Mouse (Mus musculus) midbrain, embryonic 16.5 days (tissue): ENCODE measurements around the gene Ifngr2. TPM values are rescaled to one million over a fixed set of nuclear protein-coding genes. Genes with fewer than 3 reads are reported as not detected.

Source experiments
- ATAC-seq: fragments of 200-750 bp; cut with Nextera tagmentation; 2 replicates; pipeline ENCODE4 v1.8.0; 2017; ENCODE audit warnings: moderate TSS enrichment
- H3K27ac ChIP-seq: fragments of 300-500 bp; sonication (generic); 2 replicates; pipeline ENCODE4 v1.5.1; 2014; ENCODE audit warnings: mild to moderate bottlenecking, low read length, mixed read lengths
- H3K27me3 ChIP-seq: fragments of 300-500 bp; sonication (generic); 2 replicates; pipeline ENCODE4 v1.6.1; 2014; ENCODE audit warnings: low read depth, low read length, mixed read lengths; ENCODE audit not compliant: control insufficient read depth, insufficient read depth
- H3K36me3 ChIP-seq: fragments of 300-500 bp; sonication (generic); 2 replicates; pipeline ENCODE4 v1.6.1; 2014; ENCODE audit warnings: mild to moderate bottlenecking, low read length, moderate library complexity, mixed read lengths; ENCODE audit not compliant: control insufficient read depth, insufficient read depth
- H3K4me1 ChIP-seq: fragments of 300-500 bp; sonication (generic); 2 replicates; pipeline ENCODE4 v1.6.1; 2014; ENCODE audit warnings: mild to moderate bottlenecking, low read length, mixed read lengths; ENCODE audit not compliant: control insufficient read depth, insufficient read depth
- H3K4me2 ChIP-seq: fragments of 300-500 bp; sonication (generic); 2 replicates; pipeline ENCODE4 v1.6.1; 2014; ENCODE audit warnings: mild to moderate bottlenecking, low read length, mixed read lengths
- H3K4me3 ChIP-seq: fragments of 300-500 bp; sonication (generic); 2 replicates; pipeline ENCODE4 v1.5.1; 2014; ENCODE audit warnings: low read depth, mild to moderate bottlenecking, low read length, moderate library complexity, mixed read lengths
- H3K9ac ChIP-seq: fragments of 300-500 bp; sonication (generic); 2 replicates; pipeline ENCODE4 v1.6.1; 2014; ENCODE audit warnings: low read depth, low read length, mixed read lengths
- H3K9me3 ChIP-seq: fragments of 300-500 bp; sonication (generic); replicated peaks from 2 replicates; pipeline ENCODE4 v1.6.1; 2014; ENCODE audit warnings: mild to moderate bottlenecking, low read length, mixed read lengths; ENCODE audit not compliant: control insufficient read depth, poor library complexity, severe bottlenecking
- WGBS: fragments of 180-500 bp; shearing (Covaris S2); extraction: QIAGEN DNeasy Blood & Tissue Kit; methylation state at CpG from one replicate; pipeline ENCODE4 v1.1.7; 2014; 5-methylcytosine and 5-hydroxymethylcytosine counted together
- polyA plus RNA-seq: library from polyadenylated mRNA; unstranded; fragments of >200 nt; fragmentation: Nextera tagmentation; extraction: Ambion mirVana; gene quantifications from 2 replicates; pipeline ENCODE4 v1.2.1, GENCODE M21; 2015

Ifngr2 gene
- polyA plus RNA-seq, 1 experiment from 2014 or later, result 125 TPM

DNA sequence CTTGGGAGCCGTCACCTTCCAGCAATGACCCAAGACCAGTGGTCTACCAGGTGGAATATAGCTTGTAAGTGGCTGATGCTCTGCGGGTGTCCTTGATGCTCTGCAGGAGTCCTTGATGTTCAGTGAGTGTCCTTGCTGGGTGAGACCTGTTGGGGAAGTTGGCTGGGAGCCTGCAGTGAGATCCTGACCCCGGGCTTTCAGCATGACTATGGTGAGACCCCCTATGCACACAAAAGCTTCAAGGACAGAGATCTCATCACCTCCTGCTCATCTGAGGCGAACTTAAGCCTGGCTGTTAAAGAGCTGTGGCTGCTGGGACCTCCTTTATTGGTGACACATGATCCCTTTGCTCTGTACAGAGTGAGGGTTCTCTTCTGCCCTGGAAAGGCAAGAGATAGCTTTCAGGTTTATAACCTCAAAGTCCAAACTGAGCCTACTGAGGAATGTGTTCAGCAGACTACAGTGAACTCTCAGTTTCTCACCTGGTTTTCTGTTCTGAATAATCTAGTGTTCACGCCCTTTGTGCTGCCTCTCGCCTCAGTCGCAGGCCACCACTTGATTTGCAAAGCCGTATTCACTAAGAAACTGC lies 8.2 kb downstream of the Ifngr2 start:
- H3K27me3 ChIP-seq, result no peaks in the 10 kb centered on the region
- H3K9me3 ChIP-seq, result no peaks in the 10 kb centered on the region
- no peak overlapping the region for H3K9ac ChIP-seq
- H3K4me1 ChIP-seq, result peaks cover under 1% of the 10 kb centered on the region; the same call in 1 of the 2 replicates
- H3K27ac ChIP-seq, result no peak overlapping the region
- no peak overlapping the region for H3K4me2 ChIP-seq
- no peaks in the 10 kb centered on the region; the same call in 1 of the 2 replicates for H3K36me3 ChIP-seq
- WGBS, result 87% methylated on average over 8 of the region's 8 CpGs
- ATAC-seq, result no peak
- H3K4me3 ChIP-seq, result no peak overlapping the region

DNA sequence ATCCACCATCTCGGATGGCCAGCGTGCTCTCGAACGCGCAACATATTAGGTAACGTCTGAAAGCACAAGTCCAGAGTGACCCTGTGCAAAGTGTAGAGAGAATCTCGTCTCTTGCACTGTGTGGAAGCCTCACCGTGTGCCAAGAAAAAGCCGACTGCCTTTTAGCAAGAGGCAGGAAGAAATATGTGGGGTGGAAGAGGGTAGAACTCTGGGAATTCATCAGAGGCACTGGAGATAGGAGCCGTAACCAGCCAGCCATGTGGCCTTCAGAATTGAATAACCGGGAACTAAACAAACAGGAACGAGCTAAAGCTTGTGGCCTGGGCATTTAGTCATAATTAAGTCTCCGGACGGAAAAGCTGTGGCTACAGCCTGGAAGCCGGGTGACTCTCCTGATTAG lies 9.8 kb downstream of the Ifngr2 start:
- Histone ChIP-seq H3K4me3 (no peak overlapping the region), H3K9ac (no peak overlapping the region), H3K36me3 (no peaks in the 10 kb centered on the region; the same call in 1 of the 2 replicates), H3K9me3 (no peaks in the 10 kb centered on the region), H3K4me2 (no peak overlapping the region), H3K27me3 (no peaks in the 10 kb centered on the region), H3K4me1 (no peaks in the 10 kb centered on the region), H3K27ac (no peak overlapping the region)
- ATAC-seq, result no peak
- 86% methylated on average over 15 of the region's 15 CpGs for WGBS

DNA sequence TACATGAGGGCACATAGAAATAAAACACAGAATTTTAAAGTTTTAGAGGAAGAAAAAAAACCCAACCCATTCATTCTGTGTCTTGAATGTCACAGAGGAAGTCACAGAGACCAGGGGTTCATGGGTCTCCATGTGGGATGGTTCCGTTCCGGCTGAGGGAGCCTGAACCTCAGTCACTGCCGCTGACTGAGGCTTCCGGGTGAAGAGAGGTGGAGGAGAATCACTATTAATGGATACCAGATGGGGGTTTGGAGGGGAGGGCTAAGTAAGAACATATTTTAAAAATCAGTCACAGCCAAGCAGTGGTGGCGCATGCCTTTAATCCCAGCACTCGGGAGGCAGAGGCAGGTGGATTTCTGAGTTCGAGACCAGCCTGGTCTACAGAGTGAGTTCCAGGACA lies 10.3 kb downstream of the Ifngr2 start:
- Histone ChIP-seq H3K4me3 (no peak overlapping the region), H3K4me2 (no peak overlapping the region), H3K36me3 (no peaks in the 10 kb centered on the region; the same call in 1 of the 2 replicates), H3K27ac (no peak overlapping the region), H3K9me3 (no peaks in the 10 kb centered on the region), H3K9ac (no peak overlapping the region), H3K4me1 (no peaks in the 10 kb centered on the region), H3K27me3 (no peaks in the 10 kb centered on the region)
- no peak for ATAC-seq
- WGBS, result 90% methylated on average over 7 of the region's 7 CpGs

GRCm38 (mm10) chr16:91557693-91558092 lies 10.8 kb downstream of the Ifngr2 start:
- no peak for ATAC-seq
- H3K36me3 ChIP-seq, result no peaks in the 10 kb centered on the region; the same call in 1 of the 2 replicates

GRCm38 (mm10) chr16:91561099-91561498 lies 14.2 kb downstream of the Ifngr2 start:
- WGBS, result 51% methylated on average over 9 of the region's 9 CpGs
- Histone ChIP-seq H3K9me3 (no peaks in the 10 kb centered on the region), H3K4me1 (no peaks in the 10 kb centered on the region), H3K4me3 (no peak overlapping the region), H3K27ac (no peak overlapping the region), H3K9ac (no peak overlapping the region), H3K4me2 (no peak overlapping the region), H3K27me3 (no peaks in the 10 kb centered on the region), H3K36me3 (peaks cover 5% of the 10 kb centered on the region)
- peak; percentile 75; the same call in 1 of the 2 replicates for ATAC-seq

More at GRCm38 (mm10) chr16:91557693-91558092, 10.8 kb downstream of the Ifngr2 start:
- Histone ChIP-seq H3K27ac (no peak overlapping the region), H3K4me2 (no peak overlapping the region), H3K27me3 (no peaks in the 10 kb centered on the region), H3K4me1 (no peaks in the 10 kb centered on the region), H3K4me3 (no peak overlapping the region), H3K9me3 (no peaks in the 10 kb centered on the region), H3K9ac (no peak overlapping the region)
- 93% methylated on average over 15 of the region's 15 CpGs for WGBS

DNA sequence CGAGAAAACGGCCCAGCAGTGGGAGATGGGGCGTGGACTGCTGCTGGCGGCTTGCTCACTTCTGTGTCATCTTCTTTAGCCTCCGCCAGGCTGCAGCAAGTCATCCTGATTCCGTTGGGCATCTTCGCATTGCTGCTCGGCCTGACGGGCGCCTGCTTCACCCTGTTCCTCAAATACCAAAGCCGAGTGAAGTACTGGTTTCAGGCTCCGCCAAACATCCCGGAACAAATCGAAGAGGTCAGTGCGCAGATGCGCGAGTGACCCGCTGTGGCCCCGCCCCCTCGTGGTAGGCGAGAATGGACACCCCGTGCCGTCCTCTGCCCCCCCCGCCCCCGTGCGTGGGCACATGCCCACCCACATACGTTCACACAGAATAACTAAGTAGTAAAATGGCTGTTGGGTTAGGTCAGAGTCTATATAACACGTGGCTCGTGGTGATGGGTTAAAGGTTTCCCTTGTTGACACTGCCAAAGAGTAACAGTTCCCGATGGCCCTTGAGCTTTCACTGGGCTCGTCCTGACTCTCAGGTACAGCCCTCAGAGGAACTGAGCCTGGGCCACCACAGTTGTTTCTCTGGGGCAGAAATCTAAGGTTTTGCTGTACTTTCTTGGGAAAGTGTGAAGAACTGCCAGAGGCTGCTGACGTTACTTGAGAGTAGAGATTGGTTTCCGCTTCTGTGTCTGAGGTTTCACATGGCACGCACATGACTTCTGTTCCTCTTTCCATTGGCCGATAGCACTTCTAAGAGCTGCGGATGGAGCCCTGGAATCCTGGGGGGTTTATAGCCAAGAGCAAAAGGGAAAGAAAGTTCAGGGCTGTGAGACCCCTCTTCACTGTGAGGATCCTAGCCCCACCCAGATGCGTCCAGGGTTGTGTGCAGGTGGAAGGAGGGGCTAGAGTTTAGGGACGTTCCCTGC lies 14.9 kb downstream of the Ifngr2 start:
- Histone ChIP-seq H3K4me2 (no peak overlapping the region), H3K9ac (no peak overlapping the region), H3K27ac (no peak overlapping the region), H3K4me3 (no peak overlapping the region), H3K36me3 (peaks cover 5% of the 10 kb centered on the region), H3K4me1 (no peaks in the 10 kb centered on the region), H3K27me3 (no peaks in the 10 kb centered on the region), H3K9me3 (no peaks in the 10 kb centered on the region)
- 64% methylated on average over 38 of the region's 38 CpGs for WGBS
- ATAC-seq, result no peak

DNA sequence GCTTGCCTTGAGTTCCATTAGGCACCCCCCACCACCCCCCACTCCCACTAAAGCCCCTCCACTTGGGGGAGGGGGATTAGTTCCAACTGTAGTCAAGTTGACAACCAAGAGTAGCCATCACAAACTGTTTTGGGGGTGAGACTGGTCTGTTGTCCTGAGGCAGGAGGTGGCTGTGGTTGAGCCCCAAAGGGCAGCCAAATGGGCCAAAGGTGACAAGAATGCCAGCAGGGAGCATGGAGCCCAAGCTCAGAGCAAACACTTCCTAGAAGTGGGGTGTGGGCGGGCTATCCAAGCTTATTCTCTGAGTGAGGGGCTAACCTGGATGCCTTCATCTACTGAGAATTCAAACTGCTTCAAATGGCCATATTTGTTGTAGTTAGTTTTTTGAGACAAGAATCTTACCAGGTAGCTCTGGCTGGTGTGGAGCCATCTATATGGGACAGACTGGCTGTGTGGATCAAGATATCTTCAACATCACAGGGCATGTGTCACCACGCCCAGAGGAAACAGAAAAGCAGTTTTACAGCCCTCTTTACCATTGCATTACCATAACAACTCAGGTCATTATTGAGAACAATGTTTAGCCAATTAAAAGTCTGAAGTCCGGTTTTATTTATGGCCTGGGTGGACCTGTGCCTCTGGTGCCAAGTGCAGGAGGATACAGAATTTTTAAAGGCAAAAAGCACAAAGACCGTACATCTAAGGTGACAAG lies 17.9 kb downstream of the Ifngr2 start:
- no peak for ATAC-seq
- WGBS, result 90% methylated on average over 4 of the region's 4 CpGs

GRCm38 (mm10) chr16:91565292-91565951 lies 18.6 kb downstream of the Ifngr2 start:
- no peak for ATAC-seq
- Histone ChIP-seq H3K4me3 (no peak overlapping the region), H3K4me1 (no peaks in the 10 kb centered on the region), H3K9ac (no peak overlapping the region), H3K27me3 (no peaks in the 10 kb centered on the region), H3K36me3 (peaks cover 5% of the 10 kb centered on the region), H3K27ac (no peak overlapping the region), H3K9me3 (no peaks in the 10 kb centered on the region), H3K4me2 (no peak overlapping the region)
- WGBS, result 74% methylated on average over 9 of the region's 9 CpGs

More for the DNA sequence above, 17.9 kb downstream of the Ifngr2 start:
- Histone ChIP-seq H3K9me3 (no peaks in the 10 kb centered on the region), H3K27me3 (no peaks in the 10 kb centered on the region), H3K4me3 (no peak overlapping the region), H3K4me1 (no peaks in the 10 kb centered on the region), H3K36me3 (peaks cover 5% of the 10 kb centered on the region), H3K9ac (no peak overlapping the region), H3K27ac (no peak overlapping the region), H3K4me2 (no peak overlapping the region)
